Mouse (Mus musculus) large intestine, adult 2 months (tissue): Measurements from ENCODE around the gene Mindy1. TPM values are rescaled to one million over a fixed set of nuclear protein-coding genes. Genes with fewer than 3 reads are reported as not detected.
A peak's percentile ranks its signal among the peaks of the same experiment; 100 is the strongest.

Source experiments
- DNase-seq: peaks from one replicate; pipeline ENCODE4 v3.0.0-alpha.2; 2012; ENCODE audit warnings: low read depth, low spot score
- WGBS: fragments of 180-500 bp; shearing (Covaris S2); methylation state at CpG from one replicate; pipeline ENCODE4 v1.1.7; 2018; 5-methylcytosine and 5-hydroxymethylcytosine counted together
- polyA plus RNA-seq: library from polyadenylated mRNA; depleted of rRNA; stranded (reverse); fragments of >200 nt; gene quantifications from 2 replicates; pipeline ENCODE4 v1.2.3, GENCODE M21; 2012

Gene Mindy1
- polyA plus RNA-seq, 1 experiment: 71.9 TPM

DNA sequence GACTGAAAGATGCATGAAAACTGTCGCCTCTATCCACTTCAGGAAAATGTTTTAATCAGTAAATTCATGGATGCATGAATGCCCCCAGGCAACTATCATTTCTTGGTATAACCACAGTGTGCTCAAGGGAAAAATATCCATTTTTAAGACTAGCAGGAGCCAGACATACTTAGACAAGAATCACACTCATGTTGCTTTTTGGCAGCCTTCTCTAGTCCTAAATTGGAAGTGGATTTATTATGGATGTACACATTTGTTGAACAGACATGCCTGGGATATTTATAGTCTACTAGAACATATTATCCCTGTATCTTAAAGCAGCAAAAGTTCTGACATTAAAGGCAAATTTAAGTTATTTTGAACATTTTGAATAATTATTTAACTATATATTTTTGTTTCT is 16.4 kb upstream of the Mindy1 start:
- no peak for DNase-seq
- 79% methylated on average over 1 of the region's 1 CpGs for WGBS

DNA sequence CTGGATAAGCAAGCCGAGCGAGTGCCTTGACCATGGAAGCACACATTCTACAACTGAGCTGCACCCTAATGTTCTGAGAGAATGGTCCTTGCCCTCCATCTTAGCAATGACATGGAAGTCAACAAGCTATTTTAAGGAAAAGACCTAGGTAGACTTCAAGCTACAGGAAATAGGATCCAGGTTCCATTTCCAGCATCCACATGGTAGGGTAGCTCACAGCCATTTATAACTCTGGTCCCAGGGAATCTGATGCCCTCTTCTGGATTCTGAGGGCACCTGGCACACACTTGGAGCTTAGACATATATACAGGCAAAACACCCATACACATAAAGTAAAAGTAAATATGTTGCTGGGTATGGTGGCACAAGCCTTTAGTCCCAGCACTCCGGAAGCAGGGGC is 15.1 kb upstream of the Mindy1 start:
- 97% methylated on average over 3 of the region's 3 CpGs for WGBS
- DNase-seq: no peak

DNA sequence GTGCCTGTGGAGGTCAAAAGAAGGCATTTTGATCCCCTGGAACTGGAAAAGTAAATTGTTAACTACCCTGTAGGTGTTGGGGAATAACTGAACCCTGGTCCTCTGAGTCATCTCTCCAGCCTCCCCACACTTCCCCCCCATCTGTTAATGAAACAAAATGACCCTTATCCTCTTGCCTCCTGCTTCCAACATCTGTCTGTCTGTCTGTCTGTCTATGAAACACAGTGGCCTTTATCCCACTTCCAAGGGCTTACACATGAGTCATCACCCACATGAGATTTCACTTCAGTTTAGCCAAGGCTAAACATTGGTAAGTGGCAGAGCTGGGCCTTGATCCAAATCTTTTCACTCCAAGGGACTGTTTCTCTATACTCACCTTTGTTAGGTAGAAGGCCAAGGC is 13.3 kb upstream of the Mindy1 start:
- DNase-seq: no peak

DNA sequence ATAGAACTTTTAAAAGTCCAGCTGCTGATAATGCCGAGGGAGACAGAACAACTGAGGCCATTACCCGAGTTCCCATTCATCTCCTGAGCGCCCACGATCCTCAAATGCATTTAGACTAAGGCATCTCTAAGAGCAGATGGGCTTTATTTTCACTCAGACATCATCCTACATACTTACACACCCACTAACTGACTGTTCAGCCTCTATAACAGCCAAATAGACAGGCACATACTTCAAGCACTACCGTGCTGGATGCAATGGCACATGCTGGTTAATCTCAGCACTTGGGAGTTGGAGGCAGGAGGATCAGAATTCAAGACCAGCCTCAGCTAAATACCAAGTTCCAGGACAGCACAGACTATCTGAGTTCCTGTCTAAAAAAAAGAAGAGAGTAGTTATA is 11.4 kb upstream of the Mindy1 start:
- no peak for DNase-seq
- WGBS: 89% methylated on average over 5 of the region's 5 CpGs

DNA sequence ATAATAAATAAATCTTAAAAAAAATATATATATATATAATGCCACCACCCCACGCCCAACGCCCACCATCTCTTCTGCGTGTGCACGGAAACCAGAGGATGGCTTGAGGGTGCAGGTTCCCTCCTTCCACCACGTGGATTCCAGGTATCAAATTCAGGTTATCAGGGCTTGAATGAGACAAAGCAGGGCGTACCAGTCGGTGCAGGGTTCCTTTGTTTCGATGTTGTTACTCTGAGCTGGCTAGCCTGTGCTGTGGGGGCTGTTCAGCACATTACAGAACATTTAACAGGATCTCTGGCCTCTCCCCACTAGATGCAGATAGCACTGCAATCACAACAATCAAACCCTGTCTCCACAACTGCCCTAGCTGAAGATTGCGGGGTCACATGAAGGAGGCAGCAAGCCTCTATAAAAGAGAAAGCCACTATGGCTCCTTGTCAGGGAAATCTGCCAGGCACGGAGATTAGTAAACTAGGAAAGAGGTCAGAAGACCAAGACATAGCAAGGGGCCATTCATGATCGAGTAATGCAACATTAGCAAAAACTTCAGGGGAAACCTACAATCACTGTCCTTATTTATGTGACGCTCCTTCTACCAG is 10.3 kb upstream of the Mindy1 start:
- WGBS: 87% methylated on average over 12 of the region's 12 CpGs
- DNase-seq: no peak

DNA sequence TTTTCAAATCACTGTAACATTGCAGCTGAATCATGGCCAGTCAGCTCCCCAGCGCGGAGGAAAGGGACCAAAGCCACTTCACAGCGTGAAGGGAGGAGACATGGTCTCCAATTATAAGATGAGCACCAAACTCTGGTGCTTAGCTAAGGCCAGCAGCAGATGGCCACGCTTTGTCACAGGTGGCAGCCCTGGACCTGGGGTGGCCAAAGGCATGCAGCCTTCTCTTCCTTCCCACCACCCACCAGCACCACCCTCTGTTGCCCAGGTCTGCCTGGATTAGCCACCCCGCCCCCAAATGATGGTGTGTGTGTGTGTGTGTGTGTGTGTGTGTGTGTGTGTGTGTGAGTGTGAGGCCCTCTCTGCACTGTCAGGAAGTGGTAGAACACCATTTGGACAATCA is 7.7 kb upstream of the Mindy1 start:
- WGBS: 85% methylated on average over 5 of the region's 5 CpGs
- DNase-seq: no peak

DNA sequence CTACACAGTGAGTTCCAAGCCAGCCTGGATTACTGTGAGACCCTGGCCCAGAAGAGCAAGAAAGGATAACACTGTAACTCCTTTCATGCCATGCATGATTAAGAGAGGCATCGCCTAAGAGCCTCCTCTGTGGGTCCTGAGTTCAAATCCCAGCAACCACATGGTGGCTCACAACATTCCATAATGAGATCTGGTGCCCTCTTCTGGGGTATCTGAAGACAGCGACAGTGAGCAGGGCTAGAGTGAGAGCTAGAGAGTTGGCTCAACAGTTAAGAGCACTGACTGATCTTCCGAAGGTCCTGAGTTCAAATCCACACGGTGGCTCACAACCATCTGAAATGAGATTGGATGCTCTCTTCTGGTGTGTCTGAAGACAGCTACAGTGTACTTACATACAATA is 6.7 kb upstream of the Mindy1 start:
- DNase-seq: no peak
- 92% methylated on average over 4 of the region's 4 CpGs for WGBS

DNA sequence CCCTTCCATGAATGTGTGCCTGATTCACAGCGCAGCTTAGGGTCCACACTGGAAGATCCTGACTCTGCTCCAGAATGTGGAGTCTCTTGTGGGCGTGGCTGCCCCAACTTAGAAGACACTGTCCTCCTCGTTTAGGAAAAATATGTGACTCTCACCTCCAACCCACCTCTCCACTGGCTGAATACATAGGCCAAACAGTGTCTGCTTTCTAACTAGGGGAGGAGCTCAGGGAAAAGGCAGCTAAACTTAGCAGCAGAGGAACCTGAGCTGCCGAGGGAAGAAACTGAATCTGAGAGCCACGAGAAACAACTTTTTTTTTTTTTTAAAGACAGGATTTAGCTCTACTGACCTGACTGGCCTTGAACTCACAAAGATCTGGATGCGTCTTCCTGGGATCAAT is 6.0 kb upstream of the Mindy1 start:
- no peak for DNase-seq
- WGBS: 71% methylated on average over 6 of the region's 6 CpGs

DNA sequence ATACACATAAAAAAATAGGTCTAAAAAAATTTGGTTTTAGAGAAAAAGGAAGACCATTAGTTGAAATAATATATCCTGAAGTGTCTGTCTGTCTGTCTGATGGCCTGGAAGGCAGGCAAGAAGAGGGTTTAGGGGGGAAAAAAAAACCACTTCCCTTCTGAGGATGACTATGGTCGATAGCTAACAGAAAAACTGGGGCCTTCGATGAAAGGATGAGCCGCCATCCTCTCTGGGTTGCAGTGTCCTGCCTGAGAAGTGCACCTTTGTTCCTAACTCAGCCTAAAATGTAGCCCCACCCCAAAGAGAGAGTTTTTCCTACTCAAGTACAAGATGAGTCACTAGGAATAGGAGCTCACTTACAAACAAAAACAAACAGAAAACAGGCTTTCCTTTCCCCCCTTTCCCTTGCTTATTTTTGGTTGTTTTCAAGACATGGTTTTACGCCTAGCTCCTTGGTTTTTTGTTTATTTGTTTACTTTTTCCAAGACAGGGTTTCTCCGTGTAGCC is 4.7 kb upstream of the Mindy1 start:
- WGBS: 64% methylated on average over 5 of the region's 5 CpGs
- DNase-seq: no peak

DNA sequence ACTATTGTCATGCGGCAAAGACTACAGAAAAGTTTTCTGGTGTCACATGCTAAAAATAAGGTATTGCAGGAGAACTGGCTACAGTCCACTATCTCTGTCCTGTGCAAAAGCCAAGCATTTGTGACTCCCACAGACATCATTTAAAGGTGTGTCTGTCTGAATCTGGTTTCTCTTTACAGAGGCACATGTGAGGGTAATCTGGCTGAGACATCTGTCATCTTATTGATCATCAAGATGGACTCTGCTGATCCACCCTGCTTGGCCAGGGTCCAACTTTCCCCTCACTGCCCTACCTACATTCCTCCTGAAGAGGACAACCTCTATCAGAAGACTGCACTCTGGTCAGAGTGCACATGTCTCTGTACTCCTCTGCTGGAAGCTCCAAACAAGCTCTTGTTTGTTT is 4.0 kb upstream of the Mindy1 start:
- WGBS: 65% methylated on average over 1 of the region's 1 CpGs
- DNase-seq: no peak

DNA sequence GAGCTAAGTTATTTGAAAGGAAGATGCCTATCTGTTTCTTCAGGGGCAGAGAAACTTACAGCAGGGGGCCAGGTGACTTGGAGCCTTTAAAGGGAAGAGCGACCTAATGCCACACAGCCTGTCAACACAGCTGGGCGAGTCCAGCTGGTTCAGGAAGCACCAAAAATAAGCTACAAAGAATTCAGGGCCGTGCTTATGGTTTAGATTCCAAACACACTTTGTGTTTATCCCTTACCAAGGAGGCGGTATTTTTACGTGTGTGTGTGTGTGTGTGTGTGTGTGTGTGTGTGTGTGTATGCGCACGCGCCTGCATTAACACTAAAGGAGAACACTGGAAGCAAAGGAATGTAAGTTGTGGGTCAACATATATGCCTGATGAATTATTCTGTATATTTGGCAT is 398 bp upstream of the Mindy1 start:
- DNase-seq: no peak
- WGBS: 3% methylated on average over 8 of the region's 8 CpGs

DNA sequence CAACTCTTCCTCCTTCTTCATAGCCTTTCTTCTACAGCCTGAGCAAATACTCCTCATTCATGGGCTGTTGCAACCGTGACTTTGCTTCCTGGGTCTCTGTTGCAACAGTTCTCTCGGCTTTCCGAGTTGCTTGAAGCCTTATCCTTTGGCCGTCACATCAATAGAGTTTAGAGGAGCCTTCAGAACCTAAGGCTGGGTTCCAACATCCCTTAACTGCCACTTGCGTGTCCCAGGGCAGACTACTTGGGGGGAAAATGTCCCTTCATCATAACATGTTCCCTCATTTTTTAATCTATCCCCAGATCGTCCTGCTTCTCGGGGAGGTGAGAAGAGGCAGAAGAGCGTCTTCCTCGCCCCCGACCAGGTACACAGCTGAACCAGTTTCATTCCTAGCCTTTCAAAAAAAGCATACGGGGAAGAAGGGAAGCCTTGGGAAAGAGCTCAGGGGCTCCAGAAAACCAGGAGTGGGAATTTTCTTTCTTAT is 1.3 kb downstream of the Mindy1 start:
- DNase-seq: no peak
- 0% methylated on average over 11 of the region's 11 CpGs for WGBS

DNA sequence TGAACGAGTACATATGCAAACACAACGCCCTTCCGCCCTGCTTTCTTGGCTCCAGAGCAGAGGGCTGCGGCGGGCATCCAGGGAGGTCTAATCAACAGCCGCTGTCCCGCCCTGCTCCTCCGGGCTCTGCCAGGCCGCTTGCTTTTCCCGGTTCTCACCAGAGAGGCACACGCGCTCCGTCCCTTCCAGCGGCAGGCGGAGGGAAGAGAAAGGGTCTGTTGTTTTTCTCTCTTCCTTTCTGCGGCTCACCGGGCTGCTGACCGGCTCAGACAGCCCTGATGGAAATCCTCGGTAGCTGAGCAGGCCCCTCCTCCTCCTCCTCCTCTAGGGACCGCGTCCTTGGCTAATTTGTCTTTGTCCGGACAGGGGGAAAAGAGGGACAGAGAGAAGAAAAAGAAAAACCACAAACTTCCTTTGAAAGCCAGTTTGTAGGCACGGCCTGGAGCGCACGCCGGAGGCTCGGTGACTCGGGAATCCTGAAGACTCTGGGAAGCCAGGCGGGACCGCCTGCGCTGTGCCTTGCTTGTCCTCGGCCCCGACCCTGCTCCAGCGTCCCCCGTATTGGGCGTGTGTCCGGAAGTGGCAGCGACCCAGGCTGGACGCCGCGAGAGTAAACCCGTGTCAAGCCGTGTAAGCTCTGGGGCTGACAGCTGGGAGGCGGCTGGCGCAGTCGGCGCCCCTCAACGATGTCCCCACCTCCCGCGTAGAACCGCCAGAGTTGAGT is 1.9 kb downstream of the Mindy1 start:
- 0% methylated on average over 51 of the region's 51 CpGs for WGBS
- peak; percentile 57 for DNase-seq

DNA sequence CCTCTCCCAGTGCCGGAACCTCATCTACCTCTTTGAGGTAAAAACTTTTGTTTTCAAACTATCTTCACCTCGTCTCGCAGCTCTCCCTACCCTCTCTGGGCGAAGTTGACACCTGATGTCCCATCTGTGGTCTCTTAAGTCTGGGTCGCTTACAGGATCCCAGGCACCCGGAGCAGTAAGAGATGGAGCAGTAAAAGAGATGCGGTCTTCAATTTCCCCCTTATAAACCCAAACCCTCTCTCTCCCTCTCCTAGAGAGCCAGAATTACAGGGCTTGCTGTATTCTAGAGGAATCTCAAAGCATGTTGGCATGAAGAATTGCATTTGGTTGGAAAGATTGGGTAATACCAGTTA is 2.4 kb downstream of the Mindy1 start:
- WGBS: under 1% methylated on average over 7 of the region's 7 CpGs
- DNase-seq: no peak

DNA sequence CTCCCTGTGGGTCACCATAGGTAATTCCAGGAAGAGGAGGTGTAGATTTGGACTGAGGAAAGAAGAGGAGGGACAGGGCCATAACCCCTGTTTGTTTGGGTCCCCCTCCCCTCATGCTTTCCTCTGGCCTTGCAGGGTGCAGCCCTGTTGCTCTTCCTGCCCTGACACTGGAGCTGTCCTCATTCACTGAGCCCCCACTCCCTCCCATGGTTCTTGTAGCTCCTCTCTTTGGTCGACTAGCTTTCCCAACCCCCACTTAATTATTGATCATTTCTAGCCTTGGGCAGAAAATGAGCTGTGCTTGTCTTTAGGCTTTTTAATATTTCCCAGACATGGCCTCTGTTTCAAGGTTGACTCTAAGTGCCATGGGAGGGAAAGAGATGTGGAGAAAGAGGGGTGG is 2.9 kb downstream of the Mindy1 start:
- WGBS: 8% methylated on average over 1 of the region's 1 CpGs
- DNase-seq: no peak

DNA sequence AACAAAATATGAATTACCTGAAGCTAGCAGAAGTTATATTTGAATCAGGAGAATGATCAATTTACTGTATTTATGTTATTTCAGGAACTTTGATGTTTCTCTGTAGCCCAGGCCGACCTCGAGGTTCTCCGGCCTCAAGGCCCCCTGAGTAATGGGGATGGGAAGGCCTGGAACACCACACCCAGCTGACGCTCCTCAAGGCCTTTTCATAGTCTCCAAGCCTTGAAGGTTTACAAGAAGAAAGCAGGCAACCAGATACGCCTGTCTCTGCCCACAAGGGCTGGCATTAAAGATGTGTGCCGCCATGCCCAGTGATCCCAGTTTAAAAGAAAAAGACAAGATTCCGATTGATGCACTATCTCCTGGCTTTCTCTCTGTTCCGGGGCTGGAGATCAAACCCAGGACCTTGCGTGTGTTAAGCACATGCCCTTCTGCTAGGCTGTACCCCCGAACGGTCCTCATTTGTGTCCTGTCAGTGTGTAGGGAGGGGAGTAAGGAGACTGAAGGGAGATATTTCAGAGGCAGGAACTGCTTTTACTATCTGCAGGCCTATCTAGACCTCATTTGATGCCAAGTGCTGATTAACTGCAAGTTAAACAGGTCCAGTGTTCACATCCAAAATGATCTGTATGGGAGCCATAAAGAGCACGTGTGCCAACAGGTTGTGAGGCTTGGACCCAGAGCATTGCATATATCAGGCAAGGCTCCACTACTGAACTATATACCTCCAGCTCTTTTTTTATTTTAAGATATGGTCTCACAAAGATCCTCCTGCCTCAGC is 3.5 kb downstream of the Mindy1 start:
- no peak for DNase-seq
- 33% methylated on average over 12 of the region's 12 CpGs for WGBS

DNA sequence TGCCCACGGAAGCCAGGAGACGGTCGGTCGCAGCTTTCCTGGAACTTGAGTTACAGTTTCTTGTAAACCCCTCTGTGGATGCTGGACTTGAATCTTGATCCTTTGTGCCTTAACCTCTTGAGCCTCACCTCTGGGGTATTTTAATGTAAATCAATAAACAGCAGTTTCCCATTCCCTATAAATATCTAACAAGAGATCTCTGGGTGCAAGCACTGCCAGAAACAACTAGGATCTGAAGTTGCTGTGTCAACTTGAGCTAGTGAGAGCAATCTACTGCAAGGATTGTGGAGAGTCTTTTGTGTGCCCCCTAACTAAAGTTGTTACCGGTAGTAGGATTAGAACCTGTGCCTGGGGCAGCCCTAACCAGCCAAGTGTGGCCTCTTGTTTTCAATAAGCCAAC is 4.2 kb downstream of the Mindy1 start:
- DNase-seq: no peak
- 53% methylated on average over 5 of the region's 5 CpGs for WGBS

DNA sequence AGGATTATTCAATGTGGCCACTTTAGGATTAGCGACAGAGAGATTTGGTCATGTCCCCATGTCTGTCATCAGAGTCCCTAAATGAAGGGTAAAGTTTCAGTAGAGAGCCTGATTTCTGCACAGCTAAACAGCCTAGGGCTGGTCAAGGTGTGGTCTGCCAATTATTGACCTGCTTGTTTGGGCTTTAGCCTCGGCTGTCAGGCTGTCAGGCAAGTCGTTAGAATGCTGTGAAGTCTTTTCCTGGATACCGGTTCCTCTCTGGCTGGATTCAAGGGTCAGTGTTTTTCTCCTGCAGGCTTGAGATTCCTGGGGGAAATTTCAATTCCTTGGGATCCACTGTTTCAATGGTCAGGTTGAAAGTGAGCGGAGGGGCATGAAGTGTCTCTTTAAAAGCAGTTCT is 4.9 kb downstream of the Mindy1 start:
- 36% methylated on average over 5 of the region's 5 CpGs for WGBS
- no peak for DNase-seq

DNA sequence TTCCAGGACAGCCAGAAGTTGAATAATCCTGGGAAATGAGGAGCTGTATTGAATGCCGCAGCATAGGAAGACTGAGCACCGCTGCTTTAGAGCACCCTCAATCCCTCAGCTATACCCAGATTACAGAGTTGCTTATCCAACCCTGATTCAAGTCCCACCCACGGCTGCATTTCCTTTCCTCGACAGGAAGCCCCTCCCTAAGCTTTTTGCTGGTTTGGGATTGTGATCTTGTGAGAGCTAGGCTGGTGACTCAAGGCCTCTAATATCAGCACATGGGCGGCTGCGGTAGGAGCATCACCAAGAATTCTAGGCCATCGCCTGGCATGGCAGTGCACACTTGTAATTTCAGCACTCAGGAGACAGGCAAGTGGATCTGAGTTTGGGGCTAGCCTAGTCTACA is 5.4 kb downstream of the Mindy1 start:
- DNase-seq: no peak
- 74% methylated on average over 7 of the region's 7 CpGs for WGBS

DNA sequence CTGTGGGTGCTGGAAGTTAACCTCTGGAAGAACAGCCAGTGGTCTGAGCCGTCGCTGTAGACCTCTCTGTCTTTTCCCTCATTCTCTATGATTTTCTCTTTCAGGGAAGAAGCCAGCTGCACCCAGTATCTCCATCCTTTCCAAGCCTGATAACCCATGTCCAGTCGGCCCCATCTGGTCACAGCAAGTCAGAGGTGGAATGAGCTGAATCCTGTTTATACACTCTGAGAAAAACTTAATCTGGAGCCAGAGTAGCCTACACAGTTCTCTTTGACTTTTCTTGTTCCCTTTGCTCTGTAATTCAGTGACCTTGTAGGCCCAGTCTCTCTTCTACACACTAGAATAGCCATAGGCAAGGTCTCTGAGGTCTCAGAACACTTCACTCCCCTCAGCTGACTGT is 6.4 kb downstream of the Mindy1 start:
- WGBS: 90% methylated on average over 3 of the region's 3 CpGs
- no peak for DNase-seq

DNA sequence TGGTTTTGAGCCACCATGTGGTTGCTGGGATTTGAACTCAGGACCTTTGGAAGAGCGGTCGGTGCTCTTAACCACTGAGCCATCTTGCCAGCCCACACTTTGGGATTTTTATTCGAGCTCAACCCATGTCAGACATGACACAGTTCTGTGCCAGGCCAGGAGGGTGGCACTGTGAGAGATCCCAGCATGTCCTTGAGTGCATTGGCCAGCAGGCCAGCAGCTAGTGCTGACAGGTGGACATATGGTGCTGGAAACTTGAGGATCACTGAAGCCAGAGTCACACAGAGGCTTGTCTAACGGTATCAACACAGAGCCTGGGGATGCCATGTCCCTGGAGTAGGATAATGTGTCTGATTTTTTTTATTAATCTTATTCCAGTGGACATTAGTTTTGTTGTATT is 8.3 kb downstream of the Mindy1 start:
- WGBS: 93% methylated on average over 4 of the region's 4 CpGs
- no peak for DNase-seq
